Mouse (Mus musculus) neutrophil, adult 5-6 weeks (primary cell): ENCODE data around the gene Neurl3. TPM values are rescaled to one million over a fixed set of nuclear protein-coding genes. Genes with fewer than 3 reads are reported as not detected.

Experiments used
- ATAC-seq: fragments of 151-379, 151-347 bp; 2 replicates; pipeline ENCODE4 v1.8.0; 2017; ENCODE audit warnings: mild to moderate bottlenecking, moderate TSS enrichment; ENCODE audit not compliant: insufficient number of reproducible peaks, poor library complexity, low FRiP score, severe bottlenecking; ENCODE audit errors: extremely low read depth
- total RNA-seq: library from RNA; stranded (forward); fragments of 200-1000 nt; gene quantifications from 2 replicates; pipeline ENCODE4 v1.2.3, GENCODE M21; 2017

The Neurl3 gene
- total RNA-seq, 1 experiment from 2014 or later: 491 TPM

GRCm38 (mm10) chr1:36299676-36300075, 25.2 kb upstream of the Neurl3 start:
- no peak for ATAC-seq

GRCm38 (mm10) chr1:36299126-36299525, 24.6 kb upstream of the Neurl3 start:
- no peak for ATAC-seq

GRCm38 (mm10) chr1:36298107-36298506, 23.6 kb upstream of the Neurl3 start:
- ATAC-seq: no peak

GRCm38 (mm10) chr1:36296466-36297149, 22.1 kb upstream of the Neurl3 start:
- ATAC-seq: peak; percentile 52; the same call in 1 of the 2 replicates

- peak; percentile 62; the same call in 1 of the 2 replicates for ATAC-seq
Observed at GRCm38 (mm10) chr1:36294402-36294801, 19.9 kb upstream of the Neurl3 start.

- no peak for ATAC-seq
Observed at GRCm38 (mm10) chr1:36293470-36293869, 19.0 kb upstream of the Neurl3 start.

- peak; percentile 84 for ATAC-seq
Observed at GRCm38 (mm10) chr1:36281849-36282248, 7.4 kb upstream of the Neurl3 start.

GRCm38 (mm10) chr1:36280938-36281337, 6.5 kb upstream of the Neurl3 start:
- ATAC-seq: no peak

- peak; percentile 61 for ATAC-seq
Observed at GRCm38 (mm10) chr1:36279202-36279601, 4.7 kb upstream of the Neurl3 start.

- peak; percentile 31 for ATAC-seq
Observed at GRCm38 (mm10) chr1:36277267-36278060, 3.0 kb upstream of the Neurl3 start.

- ATAC-seq: no peak
Observed at GRCm38 (mm10) chr1:36275635-36276389, 1.3 kb upstream of the Neurl3 start.

- peak; percentile 74 for ATAC-seq
Observed at GRCm38 (mm10) chr1:36273288-36273687, 1.2 kb downstream of the Neurl3 start.

GRCm38 (mm10) chr1:36272546-36272945, 1.9 kb downstream of the Neurl3 start:
- 0 out of 2 replicates have a peak, but pooled peaks have one; percentile 24 for ATAC-seq

GRCm38 (mm10) chr1:36271516-36272230, 2.8 kb downstream of the Neurl3 start:
- peak; percentile 3; the same call in 1 of the 2 replicates for ATAC-seq

- peak; percentile 24 for ATAC-seq
Observed at GRCm38 (mm10) chr1:36270666-36271065, 3.8 kb downstream of the Neurl3 start.

- no peak for ATAC-seq
Observed at GRCm38 (mm10) chr1:36269121-36269795, 5.2 kb downstream of the Neurl3 start.

- no peak for ATAC-seq
Observed at GRCm38 (mm10) chr1:36267595-36267994, 6.9 kb downstream of the Neurl3 start.

GRCm38 (mm10) chr1:36266293-36266692, 8.2 kb downstream of the Neurl3 start:
- no peak for ATAC-seq
